Mouse (Mus musculus): ENCODE results near the gene Naglu. TPM values are rescaled to one million over a fixed set of nuclear protein-coding genes. Genes with fewer than 3 reads are reported as not detected.
A peak's percentile ranks its signal among the peaks of the same experiment; 100 is the strongest.

Naglu gene
- polyA plus RNA-seq, 1 experiment from 2014 or later, result 9.5 TPM

- H3K4me2 ChIP-seq (replicated peaks), result peak overlapping the region; percentile 98
- peaks cover 19% of the 10 kb centered on the region for H3K27me3 ChIP-seq
- H3K9ac ChIP-seq, result peak overlapping the region; percentile 69; the same call in 1 of the 2 replicates
Observed at GRCm38 (mm10) chr11:101070987-101071386, 1.2 kb downstream of the Naglu start.

GRCm38 (mm10) chr11:101071810-101072428, 2.1 kb downstream of the Naglu start:
- WGBS, result 74% methylated on average over 14 of the region's 14 CpGs

More at GRCm38 (mm10) chr11:101070987-101071386, 1.2 kb downstream of the Naglu start:
- Histone ChIP-seq H3K27ac (no peak overlapping the region), H3K4me1 (peaks cover 6% of the 10 kb centered on the region; the same call in 1 of the 2 replicates), H3K4me3 (0 out of 2 replicates have a peak overlapping the region, but pooled peaks have one; percentile 72), H3K9me3 (no peaks in the 10 kb centered on the region), H3K36me3 (no peaks in the 10 kb centered on the region)
- 75% methylated on average over 6 of the region's 6 CpGs for WGBS
- ATAC-seq (ENCODE audit: insufficient number of reproducible peaks, insufficient read depth, low FRiP score, low TSS enrichment), result no peak

GRCm38 (mm10) chr11:101078121-101078520, 8.3 kb downstream of the Naglu start, which contains the start of gene Hsd17b1:
Hsd17b1 (plus strand) TSS chr11:101078411.
- ATAC-seq (ENCODE audit: insufficient number of reproducible peaks, insufficient read depth, low FRiP score, low TSS enrichment), result no peak
- Histone ChIP-seq H3K9me3 (no peaks in the 10 kb centered on the region), H3K27me3 (peaks cover 57% of the 10 kb centered on the region), H3K9ac (no peak within 1 kb of the TSS), H3K4me2 (replicated peaks) (no peak within 1 kb of the TSS), H3K4me1 (peaks cover 7% of the 10 kb centered on the region), H3K27ac (no peak within 1 kb of the TSS), H3K36me3 (no peaks in the 10 kb centered on the region), H3K4me3 (no peak within 1 kb of the TSS)
- 69% methylated on average over 9 of the region's 9 CpGs for WGBS

More at GRCm38 (mm10) chr11:101071810-101072428, 2.1 kb downstream of the Naglu start:
- Histone ChIP-seq H3K4me3 (no peak overlapping the region), H3K36me3 (no peaks in the 10 kb centered on the region), H3K9ac (no peak overlapping the region), H3K27me3 (peaks cover 29% of the 10 kb centered on the region), H3K9me3 (no peaks in the 10 kb centered on the region), H3K4me1 (peaks cover 6% of the 10 kb centered on the region; the same call in 1 of the 2 replicates), H3K27ac (no peak overlapping the region), H3K4me2 (replicated peaks) (no peak overlapping the region)
- ATAC-seq (ENCODE audit: insufficient number of reproducible peaks, insufficient read depth, low FRiP score, low TSS enrichment), result no peak

- peak overlapping the region; percentile 32 for H3K4me2 ChIP-seq (replicated peaks)
- no peak for ATAC-seq (ENCODE audit: insufficient number of reproducible peaks, insufficient read depth, low FRiP score, low TSS enrichment)
- H3K9ac ChIP-seq, result no peak overlapping the region
- H3K9me3 ChIP-seq, result no peaks in the 10 kb centered on the region
- peaks cover 18% of the 10 kb centered on the region for H3K4me1 ChIP-seq
- peaks cover 57% of the 10 kb centered on the region for H3K27me3 ChIP-seq
- peak overlapping the region; percentile 4; the same call in 1 of the 2 replicates for H3K4me3 ChIP-seq
- peaks cover 5% of the 10 kb centered on the region; the same call in 1 of the 2 replicates for H3K36me3 ChIP-seq
- 2% methylated on average over 27 of the region's 27 CpGs for WGBS
- H3K27ac ChIP-seq, result no peak overlapping the region
Observed at GRCm38 (mm10) chr11:101079746-101080145, 9.9 kb downstream of the Naglu start.

- Histone ChIP-seq H3K4me2 (replicated peaks) (no peak overlapping the region), H3K4me1 (peaks cover 18% of the 10 kb centered on the region), H3K27ac (no peak overlapping the region), H3K27me3 (peaks cover 57% of the 10 kb centered on the region), H3K36me3 (peaks cover 9% of the 10 kb centered on the region; the same call in 1 of the 2 replicates), H3K9ac (no peak overlapping the region), H3K4me3 (no peak overlapping the region), H3K9me3 (no peaks in the 10 kb centered on the region)
- WGBS, result 65% methylated on average over 5 of the region's 5 CpGs
- no peak for ATAC-seq (ENCODE audit: insufficient number of reproducible peaks, insufficient read depth, low FRiP score, low TSS enrichment)
Observed at GRCm38 (mm10) chr11:101080421-101080820, 10.6 kb downstream of the Naglu start.

- H3K4me3 ChIP-seq, result peak overlapping the region; percentile 74
- H3K27ac ChIP-seq, result peak overlapping the region; percentile 84
- H3K4me2 ChIP-seq (replicated peaks), result peak overlapping the region; percentile 90
- H3K4me1 ChIP-seq, result peaks cover 27% of the 10 kb centered on the region
- 4% methylated on average over 10 of the region's 10 CpGs for WGBS
- peak overlapping the region; percentile 88; the same call in 1 of the 2 replicates for H3K9ac ChIP-seq
- ATAC-seq (ENCODE audit: insufficient number of reproducible peaks, insufficient read depth, low FRiP score, low TSS enrichment), result no peak
- H3K27me3 ChIP-seq, result peaks cover 50% of the 10 kb centered on the region
- no peaks in the 10 kb centered on the region for H3K9me3 ChIP-seq
- peaks cover 15% of the 10 kb centered on the region for H3K36me3 ChIP-seq
Observed at GRCm38 (mm10) chr11:101081659-101082058, 11.8 kb downstream of the Naglu start.

GRCm38 (mm10) chr11:101082208-101083082, 12.6 kb downstream of the Naglu start, which contains the start of gene Coasy:
Coasy (plus strand) TSS chr11:101082565.
- H3K9ac ChIP-seq, result peak within 1 kb of the TSS; percentile 88
- peaks cover 42% of the 10 kb centered on the region for H3K27me3 ChIP-seq
- ATAC-seq (ENCODE audit: insufficient number of reproducible peaks, insufficient read depth, low FRiP score, low TSS enrichment), result peak; percentile 81
- under 1% methylated on average over 51 of the region's 51 CpGs for WGBS
- peaks cover 15% of the 10 kb centered on the region for H3K36me3 ChIP-seq
- H3K9me3 ChIP-seq, result no peaks in the 10 kb centered on the region
- H3K27ac ChIP-seq, result peak within 1 kb of the TSS; percentile 84
- H3K4me3 ChIP-seq, result peak within 1 kb of the TSS; percentile 74
- peak within 1 kb of the TSS; percentile 90 for H3K4me2 ChIP-seq (replicated peaks)
- H3K4me1 ChIP-seq, result peaks cover 30% of the 10 kb centered on the region

- Histone ChIP-seq H3K4me1 (peaks cover 37% of the 10 kb centered on the region), H3K9ac (peak overlapping the region; percentile 88), H3K36me3 (peaks cover 15% of the 10 kb centered on the region), H3K27me3 (peaks cover 35% of the 10 kb centered on the region), H3K4me2 (replicated peaks) (peak overlapping the region; percentile 90), H3K27ac (peak overlapping the region; percentile 84), H3K9me3 (no peaks in the 10 kb centered on the region), H3K4me3 (peak overlapping the region; percentile 74)
- peak; percentile 29; the same call in 1 of the 2 replicates for ATAC-seq (ENCODE audit: insufficient number of reproducible peaks, insufficient read depth, low FRiP score, low TSS enrichment)
- 34% methylated on average over 19 of the region's 19 CpGs for WGBS
Observed at GRCm38 (mm10) chr11:101083083-101083697, 13.4 kb downstream of the Naglu start.

GRCm38 (mm10) chr11:101084246-101084645, 14.4 kb downstream of the Naglu start:
- 80% methylated on average over 14 of the region's 14 CpGs for WGBS
- peaks cover 39% of the 10 kb centered on the region for H3K4me1 ChIP-seq
- peaks cover 24% of the 10 kb centered on the region for H3K27me3 ChIP-seq
- peaks cover 24% of the 10 kb centered on the region for H3K36me3 ChIP-seq
- H3K4me2 ChIP-seq (replicated peaks), result 0 out of 2 replicates have a peak overlapping the region, but pooled peaks have one; percentile 13
- ATAC-seq (ENCODE audit: insufficient number of reproducible peaks, insufficient read depth, low FRiP score, low TSS enrichment), result no peak
- H3K4me3 ChIP-seq, result no peak overlapping the region
- no peak overlapping the region for H3K9ac ChIP-seq
- no peak overlapping the region for H3K27ac ChIP-seq
- no peaks in the 10 kb centered on the region for H3K9me3 ChIP-seq

- Histone ChIP-seq H3K9me3 (no peaks in the 10 kb centered on the region), H3K27ac (no peak overlapping the region), H3K4me2 (replicated peaks) (no peak overlapping the region), H3K4me3 (no peak overlapping the region), H3K36me3 (peaks cover 29% of the 10 kb centered on the region), H3K4me1 (peaks cover 35% of the 10 kb centered on the region), H3K9ac (no peak overlapping the region), H3K27me3 (peaks cover 19% of the 10 kb centered on the region)
- 95% methylated on average over 12 of the region's 12 CpGs for WGBS
- ATAC-seq (ENCODE audit: insufficient number of reproducible peaks, insufficient read depth, low FRiP score, low TSS enrichment), result no peak
Observed at GRCm38 (mm10) chr11:101084811-101085210, 15.0 kb downstream of the Naglu start.

All from embryonic facial prominence, embryonic 12.5 days (tissue).